Mouse (Mus musculus) lung, adult 2 months (tissue): Measurements from ENCODE around the gene Rpap1. TPM values are rescaled to one million over a fixed set of nuclear protein-coding genes. Genes with fewer than 3 reads are reported as not detected.
A peak's percentile ranks its signal among the peaks of the same experiment; 100 is the strongest.

ENCODE experiments used
- DNase-seq: peaks from one replicate; pipeline ENCODE4 v3.0.0; 2022
- H3K4me1 ChIP-seq: fragments of 200-500 bp; 2 replicates; pipeline ENCODE4 v1.6.1; 2011; ENCODE audit warnings: low read length; ENCODE audit not compliant: control insufficient read depth, insufficient read depth
- H3K4me3 ChIP-seq: fragments of 200-500 bp; replicated peaks from 2 replicates; pipeline ENCODE3; 2011; ENCODE audit warnings: low read depth, mild to moderate bottlenecking, control low read depth, low read length; ENCODE audit errors: extremely low read depth
- CTCF ChIP-seq: fragments of 200-500 bp; IDR thresholded peaks from 2 replicates; pipeline ENCODE4 v1.5.1; 2011; ENCODE audit warnings: mild to moderate bottlenecking, low read length, control low read depth; ENCODE audit not compliant: insufficient read depth
- POLR2A ChIP-seq: fragments of 200-500 bp; IDR thresholded peaks from 2 replicates; pipeline ENCODE4 v1.6.1; 2011; ENCODE audit warnings: low read depth, mild to moderate bottlenecking, control low read depth, low read length, borderline replicate concordance; ENCODE audit errors: extremely low read depth
- WGBS: fragments of 180-500 bp; shearing (Covaris S2); methylation state at CpG from one replicate; pipeline ENCODE4 v1.1.7; 2018; 5-methylcytosine and 5-hydroxymethylcytosine counted together
- polyA plus RNA-seq: library from polyadenylated mRNA; depleted of rRNA; stranded (reverse); fragments of >200 nt; gene quantifications from 2 replicates; pipeline ENCODE4 v1.2.3, GENCODE M21; 2012

The Rpap1 gene
- polyA plus RNA-seq, 1 experiment: 24.5 TPM

- no peak for TF ChIP-seq POLR2A
- no peak for TF ChIP-seq CTCF
- under 1% methylated on average over 82 of the region's 89 CpGs for WGBS
- Histone ChIP-seq H3K4me3 (peak overlapping the region; percentile 53), H3K4me1 (peaks cover 7% of the 10 kb centered on the region)
- peak; percentile 56 for DNase-seq
These were observed 12.0 kb upstream of the Rpap1 start for GRCm38 (mm10) chr2:119799181-119799960.

DNA sequence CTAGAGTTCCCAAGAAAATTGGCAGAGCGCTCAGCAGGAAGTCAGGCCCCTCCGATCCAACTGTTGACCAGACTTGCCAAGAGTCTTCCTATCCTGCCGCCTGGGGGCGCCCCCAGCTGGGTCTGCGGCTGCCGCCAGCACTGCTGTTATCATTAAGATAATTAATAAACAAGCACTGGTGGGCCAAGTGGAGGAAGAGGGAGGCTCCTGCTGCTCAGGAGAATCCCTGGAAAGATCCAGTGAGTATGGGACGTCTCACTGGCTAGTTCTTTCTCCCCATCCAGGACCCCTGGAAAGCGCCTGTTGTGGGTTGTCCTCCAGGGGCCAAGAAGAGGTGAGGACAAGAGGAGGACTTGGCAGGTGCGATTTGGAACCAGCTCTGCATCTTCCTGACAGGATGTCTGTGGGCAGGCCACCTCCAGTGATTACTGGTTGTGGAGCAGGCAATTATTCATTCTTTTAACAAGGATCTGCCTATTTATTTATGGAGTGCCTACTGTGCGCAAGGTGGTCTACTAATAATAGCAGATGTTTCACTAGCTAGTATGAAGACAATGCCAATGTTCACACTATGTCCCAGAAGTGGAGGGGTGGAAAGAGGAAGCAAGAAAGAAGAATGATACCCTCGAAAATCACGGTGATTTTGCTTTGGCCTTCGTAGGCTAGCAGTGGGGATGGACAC, 11.1 kb upstream of the Rpap1 start:
- Histone ChIP-seq H3K4me3 (no peak overlapping the region), H3K4me1 (peaks cover 7% of the 10 kb centered on the region)
- WGBS: 8% methylated on average over 13 of the region's 13 CpGs
- peak; percentile 58 for DNase-seq
- no peak for TF ChIP-seq POLR2A
- TF ChIP-seq CTCF: peak; percentile 40; the same call in 1 of the 2 replicates

DNA sequence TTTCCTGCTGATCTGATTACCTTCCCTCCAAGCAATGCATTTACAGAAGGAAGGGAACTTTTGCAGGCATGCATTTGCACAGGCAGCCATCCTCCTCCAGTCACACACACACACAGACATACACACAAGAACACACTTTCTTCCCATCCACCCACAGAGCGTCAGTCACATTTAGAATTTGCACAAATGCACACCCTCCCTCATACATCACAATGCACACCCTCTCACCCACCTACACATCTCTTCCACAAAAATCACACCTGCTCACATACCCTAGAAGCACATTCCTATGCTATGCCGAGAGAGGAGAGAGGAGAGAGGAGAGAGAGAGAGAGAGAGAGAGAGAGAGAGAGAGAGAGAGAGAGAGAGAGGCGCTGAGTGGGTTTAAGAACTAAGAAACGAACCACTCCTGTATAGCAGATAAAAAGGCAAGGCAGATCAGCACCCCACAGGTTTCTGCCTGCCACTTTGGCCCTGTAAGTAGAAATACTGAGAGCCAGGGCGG, 10.0 kb upstream of the Rpap1 start, which contains the start of gene Tyro3:
TSS of gene Tyro3 (plus strand) at position 455 of the 505 bp plus-strand sequence.
- 80% methylated on average over 5 of the region's 5 CpGs for WGBS
- H3K4me1 ChIP-seq: peaks cover 7% of the 10 kb centered on the region
- no peak for TF ChIP-seq CTCF
- DNase-seq: no peak
- H3K4me3 ChIP-seq: no peak within 1 kb of the TSS

GRCm38 (mm10) chr2:119789996-119790395, 2.7 kb upstream of the Rpap1 start:
- H3K4me1 ChIP-seq: no peaks in the 10 kb centered on the region; the same call in 1 of the 2 replicates
- TF ChIP-seq POLR2A (no peak), CTCF (no peak)
- 80% methylated on average over 2 of the region's 2 CpGs for WGBS
- no peak overlapping the region for H3K4me3 ChIP-seq
- DNase-seq: no peak

GRCm38 (mm10) chr2:119767246-119767645, 20.1 kb downstream of the Rpap1 start:
- TF ChIP-seq POLR2A (no peak), CTCF (0 out of 2 replicates have a peak, but pooled peaks have one; percentile 8)
- 94% methylated on average over 6 of the region's 6 CpGs for WGBS
- Histone ChIP-seq H3K4me1 (no peaks in the 10 kb centered on the region), H3K4me3 (no peak overlapping the region)
- no peak for DNase-seq

GRCm38 (mm10) chr2:119763924-119764323, 23.4 kb downstream of the Rpap1 start:
- WGBS: 66% methylated on average over 4 of the region's 4 CpGs
- DNase-seq: no peak

GRCm38 (mm10) chr2:119762276-119762675, 25.1 kb downstream of the Rpap1 start:
- H3K4me1 ChIP-seq: peaks cover 6% of the 10 kb centered on the region
- no peak overlapping the region for H3K4me3 ChIP-seq
- no peak for TF ChIP-seq CTCF
- TF ChIP-seq POLR2A: no peak
- 44% methylated on average over 1 of the region's 1 CpGs for WGBS
- DNase-seq: no peak

More at GRCm38 (mm10) chr2:119763924-119764323, 23.4 kb downstream of the Rpap1 start:
- H3K4me1 ChIP-seq: 0 out of 2 replicates have a peak, but pooled peaks cover under 1% of the 10 kb centered on the region
- H3K4me3 ChIP-seq: no peak overlapping the region
- TF ChIP-seq CTCF (no peak), POLR2A (no peak)

DNA sequence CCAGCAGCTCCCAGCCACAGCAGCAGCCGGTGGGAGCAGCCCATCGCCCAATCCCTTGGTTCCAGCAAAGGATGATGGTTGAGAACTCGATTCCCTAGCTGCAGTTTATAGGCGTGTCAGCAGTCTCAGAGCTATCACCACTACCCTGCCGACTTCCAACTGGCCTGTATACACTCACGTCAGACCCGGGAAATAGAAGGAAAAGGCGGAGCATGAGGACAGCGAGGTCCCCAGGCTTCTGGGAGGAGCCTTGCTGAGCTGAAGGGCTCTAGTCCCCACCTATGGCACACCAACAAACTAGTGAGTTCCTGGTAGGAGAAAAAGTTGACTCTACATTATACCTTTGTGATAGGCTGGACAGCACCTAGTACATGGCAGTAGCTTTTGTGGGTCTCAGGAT, 27.1 kb downstream of the Rpap1 start, which contains the start of gene Ltk:
TSS of gene Ltk (minus strand) at position 181 of the 400 bp plus-strand sequence.
- no peak within 1 kb of the TSS for H3K4me3 ChIP-seq
- no peak for TF ChIP-seq CTCF
- no peak for TF ChIP-seq POLR2A
- no peak for DNase-seq
- 18% methylated on average over 9 of the region's 9 CpGs for WGBS
- peaks cover 6% of the 10 kb centered on the region for H3K4me1 ChIP-seq
